Mouse (Mus musculus) ovary, postnatal 14 days (tissue): ENCODE results near the gene Mib2.

ENCODE experiments used
- DNase-seq: peaks from one replicate; pipeline ENCODE4 v3.0.0; 2022; ENCODE audit warnings: low spot score

Mib2 gene

GRCm38 (mm10) chr4:155613264-155613663 lies 55.7 kb downstream of the Mib2 start:
- DNase-seq = no peak

- DNase-seq = no peak
Measured at GRCm38 (mm10) chr4:155611860-155612259, 57.1 kb downstream of the Mib2 start.

- DNase-seq = no peak
Measured at GRCm38 (mm10) chr4:155606825-155607224, 62.2 kb downstream of the Mib2 start.

DNA sequence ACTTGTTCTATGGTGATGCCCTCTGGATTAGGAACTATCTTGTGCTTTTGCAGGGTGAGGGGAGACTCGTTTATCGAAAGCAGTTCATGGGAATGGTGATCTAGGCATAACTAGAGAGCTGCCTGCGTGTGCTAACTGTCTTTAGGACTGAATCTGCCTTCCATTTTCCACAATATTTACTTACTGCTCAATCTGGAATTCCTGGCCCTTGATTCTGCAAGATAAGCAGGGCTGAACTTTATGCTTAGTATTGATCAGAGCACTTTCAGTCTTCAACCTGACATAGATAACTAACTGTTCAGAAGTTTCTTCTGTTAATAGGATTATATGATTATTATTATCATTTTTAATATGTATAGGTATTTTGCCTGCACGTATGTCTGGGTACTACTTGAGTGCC lies 63.9 kb downstream of the Mib2 start:
- DNase-seq = no peak
